In the genomic region with DNA sequence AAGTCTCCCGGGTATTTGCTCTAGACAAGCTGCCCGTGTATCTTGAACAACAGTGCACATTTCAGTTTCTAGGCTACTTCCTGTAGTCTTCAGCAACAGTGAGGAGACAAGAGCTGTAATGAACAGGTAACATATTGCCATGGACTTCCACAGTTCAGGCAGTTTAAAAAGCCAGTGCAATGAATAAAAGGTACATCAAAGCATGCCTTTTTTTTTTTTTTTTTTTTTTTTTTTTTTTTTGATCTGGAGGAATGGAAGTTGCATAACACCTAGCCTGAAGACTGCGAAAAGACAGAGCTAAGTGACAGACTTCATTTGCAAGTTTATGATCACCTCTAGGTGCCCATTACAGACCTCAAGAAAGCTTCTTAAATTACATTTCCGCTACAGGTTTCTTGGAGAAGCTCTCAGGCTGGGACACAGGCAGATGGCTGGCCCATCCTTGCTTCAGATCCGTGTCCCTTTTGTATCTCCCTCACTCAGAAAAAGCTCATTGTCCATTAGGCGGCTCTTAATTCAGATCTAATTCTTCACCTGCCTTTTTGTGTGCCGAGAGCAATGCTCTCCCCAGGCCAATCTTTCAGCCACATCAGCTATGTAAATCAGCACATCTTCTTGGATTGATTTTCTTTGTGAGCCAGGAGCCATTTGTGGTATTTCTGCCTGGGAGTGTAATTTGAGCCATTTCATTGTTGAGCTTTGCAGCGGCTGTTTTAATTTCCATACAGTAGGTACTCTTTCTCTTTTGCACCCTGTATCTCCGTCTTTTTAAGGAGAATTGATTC, we compare ENCODE assay signal across 17 mouse cellular contexts.
DNase-seq lines count a peak whose midpoint lies in the region; ATAC-seq lines count a peak whose summit lies in the region.
"Had no signal": no experiment of that assay in that cellular context is flagged by ENCODE, and none has a peak within 500 bp of the region (broad histone marks: within the 10 kb centered on the region; RNA-seq: fewer than 3 reads in every experiment).

No protein-coding gene starts in this region.

- no peaks in the 10 kb centered on the region for H3K36me3 ChIP-seq in neural tube, embryonic 12.5 days
- H3K36me3 ChIP-seq in embryonic facial prominence, embryonic 11.5 days (replicated peaks; ENCODE audit: control insufficient read depth, insufficient read depth, low read depth, low read length): no peaks in the 10 kb centered on the region
- no peaks in the 10 kb centered on the region for H3K36me3 ChIP-seq in neural tube, embryonic 14.5 days (ENCODE audit: control insufficient read depth, insufficient read depth, low read length)
- H3K36me3 ChIP-seq: intestine, embryonic 15.5 days; liver, embryonic 15.5 days; stomach, embryonic 15.5 days had no signal

- no peaks in the 10 kb centered on the region for H3K9me3 ChIP-seq in neural tube, embryonic 12.5 days
- H3K9me3 ChIP-seq in embryonic facial prominence, embryonic 11.5 days (replicated peaks; ENCODE audit: control insufficient read depth, low read length): no peaks in the 10 kb centered on the region
- no peaks in the 10 kb centered on the region for H3K9me3 ChIP-seq in neural tube, embryonic 14.5 days (ENCODE audit: control insufficient read depth, low read length)
- H3K9me3 ChIP-seq: intestine, embryonic 15.5 days; liver, embryonic 15.5 days; stomach, embryonic 15.5 days had no signal

- peaks cover 9% of the 10 kb centered on the region; the same call in 1 of the 2 replicates for H3K4me1 ChIP-seq in neural tube, embryonic 12.5 days
- H3K4me1 ChIP-seq in embryonic facial prominence, embryonic 11.5 days (ENCODE audit: control insufficient read depth, insufficient read depth, low read length): no peaks in the 10 kb centered on the region
- 0 out of 2 replicates have a peak, but pooled peaks cover 7% of the 10 kb centered on the region for H3K4me1 ChIP-seq in neural tube, embryonic 14.5 days (ENCODE audit: control insufficient read depth, insufficient read depth, low read length)
- H3K4me1 ChIP-seq: intestine, embryonic 15.5 days; liver, embryonic 15.5 days; stomach, embryonic 15.5 days had no signal

- H3K9ac ChIP-seq in neural tube, embryonic 12.5 days: 0 out of 2 replicates have a peak overlapping the region, but pooled peaks have one; percentile 21
- H3K9ac ChIP-seq in embryonic facial prominence, embryonic 11.5 days (replicated peaks; ENCODE audit: low read length): no peak overlapping the region
- no peak overlapping the region for H3K9ac ChIP-seq in neural tube, embryonic 14.5 days (replicated peaks; ENCODE audit: low read depth, low read length)
- H3K9ac ChIP-seq: intestine, embryonic 15.5 days; liver, embryonic 15.5 days; stomach, embryonic 15.5 days had no signal

- H3K27ac ChIP-seq in neural tube, embryonic 12.5 days: no peak overlapping the region
- no peak overlapping the region for H3K27ac ChIP-seq in embryonic facial prominence, embryonic 11.5 days (replicated peaks; ENCODE audit: low read depth, low read length)
- H3K27ac ChIP-seq in neural tube, embryonic 14.5 days (ENCODE audit: low read depth, low read length): peak overlapping the region; percentile 44
- H3K27ac ChIP-seq: intestine, embryonic 15.5 days; liver, embryonic 15.5 days; stomach, embryonic 15.5 days had no signal

- no peak for ATAC-seq in neural tube, embryonic 12.5 days (ENCODE audit: low FRiP score, low read depth)
- ATAC-seq in embryonic facial prominence, embryonic 11.5 days (replicated peaks; ENCODE audit: insufficient number of reproducible peaks, low FRiP score, low TSS enrichment, low read depth): no peak
- no peak for ATAC-seq in neural tube, embryonic 14.5 days (ENCODE audit: low read depth)
- ATAC-seq: CD4-positive, CD25-positive, alpha-beta regulatory T cell, adult 4 months; intestine, embryonic 15.5 days had no signal

- peak overlapping the region; percentile 25 for H3K4me2 ChIP-seq in neural tube, embryonic 12.5 days (replicated peaks)
- peak overlapping the region; percentile 2; the same call in 1 of the 2 replicates for H3K4me2 ChIP-seq in embryonic facial prominence, embryonic 11.5 days (ENCODE audit: low read depth, low read length)
- H3K4me2 ChIP-seq in neural tube, embryonic 14.5 days (ENCODE audit: low read depth, low read length): peak overlapping the region; percentile 14; the same call in 1 of the 2 replicates
- H3K4me2 ChIP-seq: intestine, embryonic 15.5 days; liver, embryonic 15.5 days; stomach, embryonic 15.5 days had no signal

- 27% methylated on average over 9 of the region's 9 CpGs for WGBS in neural tube, embryonic 12.5 days
- 30% methylated on average over 9 of the region's 9 CpGs for WGBS in embryonic facial prominence, embryonic 11.5 days
- WGBS in neural tube, embryonic 14.5 days: 22% methylated on average over 9 of the region's 9 CpGs

- H3K4me3 ChIP-seq in neural tube, embryonic 12.5 days: no peak overlapping the region
- H3K4me3 ChIP-seq in embryonic facial prominence, embryonic 11.5 days (ENCODE audit: low read depth, low read length): no peak overlapping the region
- no peak overlapping the region for H3K4me3 ChIP-seq in neural tube, embryonic 14.5 days (ENCODE audit: low read depth, low read length)
- H3K4me3 ChIP-seq: intestine, embryonic 15.5 days; liver, embryonic 15.5 days; stomach, embryonic 15.5 days had no signal

- no peaks in the 10 kb centered on the region for H3K27me3 ChIP-seq in neural tube, embryonic 12.5 days (replicated peaks)
- no peaks in the 10 kb centered on the region for H3K27me3 ChIP-seq in embryonic facial prominence, embryonic 11.5 days (ENCODE audit: control insufficient read depth, insufficient read depth, low read length)
- H3K27me3 ChIP-seq in neural tube, embryonic 14.5 days (ENCODE audit: control insufficient read depth, insufficient read depth, low read length): no peaks in the 10 kb centered on the region
- H3K27me3 ChIP-seq: intestine, embryonic 15.5 days; liver, embryonic 15.5 days; stomach, embryonic 15.5 days had no signal

- no peak for DNase-seq in neural tube, embryonic 10.5 days (ENCODE audit: extremely low spot score, low spot score)
- DNase-seq in embryonic facial prominence, embryonic 11.5 days (ENCODE audit: low spot score): peak; percentile 13
- DNase-seq in mesoderm, embryonic 11.5 days (ENCODE audit: low read depth, low spot score): peak; percentile 30
- no peak for DNase-seq in left cerebral cortex, postnatal 10 days (ENCODE audit: extremely low spot score in 1 of 2, low spot score in 2 of 2)
- no peak for DNase-seq in adrenal gland, postnatal 25 days
- DNase-seq in Muller cell, postnatal 12 days (ENCODE audit: inconsistent ontology term): no peak
- DNase-seq: adrenal gland, adult 2 months; cerebellum, postnatal 10 days; kidney, postnatal 25 days; left cerebral cortex, postnatal 4 days; lung, postnatal 36 days had no signal

- intact Hi-C loops in left cerebral cortex, postnatal 10 days (cut with DNase I): no loop called here

Comparison
In these comparisons a context has a peak if more than half of its experiments do, and no peak if none do; other contexts are left out.
1. DNase-seq: peak in embryonic facial prominence, embryonic 11.5 days (single experiment) and mesoderm, embryonic 11.5 days (single experiment); none in neural tube, embryonic 10.5 days (single experiment), left cerebral cortex, postnatal 10 days (0 of 2), adrenal gland, postnatal 25 days (single experiment) and Muller cell, postnatal 12 days (single experiment).
2. Peak in every context shown above with its lines, with median percentiles within 50 percentile points of each other: H3K4me2 ChIP-seq.